Mouse (Mus musculus): Measurements from ENCODE around the gene Khk.
"Not testable (repeated sequence)": the region's sequence is repeated elsewhere in the genome, so short reads cannot be mapped to it uniquely, and the experiment has no call there.

The Khk gene

GRCm38 (mm10) chr5:30921256-30922033 is at the start of gene Khk:
Gene Khk (plus strand): TSS chr5:30921431.
- DNase-seq: peak; percentile 90 to 93

- DNase-seq: no peak
Measured at GRCm38 (mm10) chr5:30872574-30872973, 48.7 kb upstream of the Khk start.

- DNase-seq: no peak
Measured at GRCm38 (mm10) chr5:30874365-30874764, 46.9 kb upstream of the Khk start.

GRCm38 (mm10) chr5:30878616-30879015 is 42.6 kb upstream of the Khk start:
- DNase-seq: no peak

GRCm38 (mm10) chr5:30879347-30879943 is 41.8 kb upstream of the Khk start:
- DNase-seq: no peak

- DNase-seq: not testable (repeated sequence)
Measured at GRCm38 (mm10) chr5:30881839-30882238, 39.4 kb upstream of the Khk start.

GRCm38 (mm10) chr5:30886209-30886608 is 35.0 kb upstream of the Khk start:
- DNase-seq: no peak

- no peak for DNase-seq
Measured at GRCm38 (mm10) chr5:30886731-30887130, 34.5 kb upstream of the Khk start.

GRCm38 (mm10) chr5:30887331-30887761 is 33.9 kb upstream of the Khk start:
- peak; percentile 72 to 83 for DNase-seq

GRCm38 (mm10) chr5:30887858-30888336 is 33.3 kb upstream of the Khk start:
- peak; percentile 87 for DNase-seq

- peak; percentile 95 to 96 for DNase-seq
Measured at GRCm38 (mm10) chr5:30888337-30889087, 32.7 kb upstream of the Khk start, which contains the start of gene Agbl5. Gene Agbl5 (plus strand): TSS chr5:30888694.

GRCm38 (mm10) chr5:30889088-30889754 is 32.0 kb upstream of the Khk start:
- DNase-seq: no peak

GRCm38 (mm10) chr5:30890375-30890774 is 30.9 kb upstream of the Khk start:
- no peak for DNase-seq

GRCm38 (mm10) chr5:30901860-30902259 is 19.4 kb upstream of the Khk start:
- DNase-seq: no peak

GRCm38 (mm10) chr5:30907413-30908059 is 13.7 kb upstream of the Khk start, which contains the start of gene Ost4:
Gene Ost4 (minus strand): TSS chr5:30907788.
- DNase-seq: peak; percentile 98 to 99

GRCm38 (mm10) chr5:30908426-30909299 is 12.6 kb upstream of the Khk start:
- DNase-seq: peak; percentile 25 to 33

GRCm38 (mm10) chr5:30909300-30909659 is 12.0 kb upstream of the Khk start:
- no peak for DNase-seq

- no peak for DNase-seq
Measured at GRCm38 (mm10) chr5:30909863-30910262, 11.4 kb upstream of the Khk start.

GRCm38 (mm10) chr5:30910481-30910880 is 10.8 kb upstream of the Khk start:
- DNase-seq: no peak

- DNase-seq: no peak
Measured at GRCm38 (mm10) chr5:30912156-30912555, 9.1 kb upstream of the Khk start.

Measured in thymus, postnatal 36 days (tissue).